Mouse (Mus musculus) C2C12 (cell line): ENCODE measurements around the gene Rnase1.

Experiments
- CTCF ChIP-seq: IDR thresholded peaks from one replicate; pipeline ENCODE4 v1.5.1; 2011; ENCODE audit not compliant: control insufficient read depth, insufficient read depth, insufficient read length
- USF1 ChIP-seq: IDR thresholded peaks from one replicate; pipeline ENCODE4 v1.6.1; 2011; ENCODE audit warnings: low read depth, mild to moderate bottlenecking, control low read depth, moderate library complexity

GRCm38 (mm10) chr14:51156056-51156735 is 9.6 kb upstream of the Rnase1 start:
- TF ChIP-seq CTCF = no peak
- no peak for TF ChIP-seq USF1
